12 mouse cellular contexts compared by ENCODE assay signal in genomic region chr12:26316261-26316660, GRCm38 (mm10).
DNase-seq lines count a peak whose midpoint lies in the region; ATAC-seq and TF ChIP-seq lines count a peak whose summit lies in the region.
"Had no signal": no experiment of that assay in that cellular context is flagged by ENCODE, and none has a peak within 500 bp of the region (broad histone marks: within the 10 kb centered on the region; RNA-seq: fewer than 3 reads in every experiment).

No protein-coding gene starts in this region.

- no peak for TF ChIP-seq CTCF in kidney, adult 2 months (conservative IDR thresholded peaks at IDR 0.05; ENCODE audit: insufficient read depth, insufficient read length, low read depth, low read length)

- no peaks in the 10 kb centered on the region for H3K27me3 ChIP-seq in kidney, adult 2 months (replicated peaks; ENCODE audit: control insufficient read depth, insufficient read depth, low read length)
- no peaks in the 10 kb centered on the region for H3K27me3 ChIP-seq in midbrain, embryonic 11.5 days (ENCODE audit: control insufficient read depth, insufficient read depth, low read length)
- no peaks in the 10 kb centered on the region for H3K27me3 ChIP-seq in hindbrain, embryonic 14.5 days (ENCODE audit: control insufficient read depth, insufficient read depth, low read length)
- H3K27me3 ChIP-seq: CH12.LX; liver, embryonic 15.5 days had no signal

- H3K4me1 ChIP-seq in kidney, adult 2 months (ENCODE audit: control insufficient read depth, insufficient read depth, low read length) = no peaks in the 10 kb centered on the region
- no peaks in the 10 kb centered on the region for H3K4me1 ChIP-seq in midbrain, embryonic 11.5 days (ENCODE audit: control insufficient read depth, insufficient read depth, low read length)
- no peaks in the 10 kb centered on the region for H3K4me1 ChIP-seq in hindbrain, embryonic 14.5 days (replicated peaks; ENCODE audit: control insufficient read depth, insufficient read depth, low read length)
- H3K4me1 ChIP-seq: liver, embryonic 15.5 days had no signal

- ATAC-seq in midbrain, embryonic 11.5 days (ENCODE audit: low FRiP score) = no peak
- no peak for ATAC-seq in hindbrain, embryonic 14.5 days (ENCODE audit: low FRiP score)

- H3K4me3 ChIP-seq in kidney, adult 2 months (ENCODE audit: insufficient read depth, low read depth, low read length) = no peak overlapping the region
- H3K4me3 ChIP-seq in midbrain, embryonic 11.5 days (ENCODE audit: low read depth, low read length) = no peak overlapping the region
- H3K4me3 ChIP-seq in hindbrain, embryonic 14.5 days (replicated peaks; ENCODE audit: low read length) = no peak overlapping the region
- H3K4me3 ChIP-seq: erythroblast, embryonic 14.5 days; liver, embryonic 15.5 days had no signal

- H3K9me3 ChIP-seq in midbrain, embryonic 11.5 days (ENCODE audit: control insufficient read depth, low read length) = no peaks in the 10 kb centered on the region
- no peaks in the 10 kb centered on the region for H3K9me3 ChIP-seq in hindbrain, embryonic 14.5 days (ENCODE audit: control insufficient read depth, low read length)
- H3K9me3 ChIP-seq: liver, embryonic 15.5 days had no signal

- WGBS in kidney, adult 2 months = 47% methylated on average over 3 of the region's 3 CpGs
- WGBS in midbrain, embryonic 11.5 days = 82% methylated on average over 3 of the region's 3 CpGs
- WGBS in hindbrain, embryonic 14.5 days = 80% methylated on average over 3 of the region's 3 CpGs

- no peak overlapping the region for H3K4me2 ChIP-seq in midbrain, embryonic 11.5 days
- no peak overlapping the region for H3K4me2 ChIP-seq in hindbrain, embryonic 14.5 days (replicated peaks)
- H3K4me2 ChIP-seq: liver, embryonic 15.5 days had no signal

- no peak for TF ChIP-seq POLR2A in kidney, adult 2 months (IDR thresholded peaks at IDR 0.05; ENCODE audit: low read depth, low read length)

- no peaks in the 10 kb centered on the region for H3K36me3 ChIP-seq in kidney, adult 2 months (ENCODE audit: control insufficient read depth, insufficient read depth, low read length)
- peaks cover 3% of the 10 kb centered on the region for H3K36me3 ChIP-seq in midbrain, embryonic 11.5 days (ENCODE audit: control insufficient read depth, insufficient read depth, low read length)
- peaks cover 70% of the 10 kb centered on the region for H3K36me3 ChIP-seq in hindbrain, embryonic 14.5 days (replicated peaks; ENCODE audit: control insufficient read depth, insufficient read depth)
- H3K36me3 ChIP-seq: liver, embryonic 15.5 days had no signal

- peak; percentile 14 for DNase-seq in kidney, adult 2 months
- DNase-seq in kidney, adult 18-20 months = no peak
- DNase-seq in adrenal gland, postnatal 14 days = peak; percentile 63
- peak; percentile 51 to 54 for DNase-seq in heart, adult 9 months (ENCODE audit: low spot score in 2 of 2)
- DNase-seq in lung, postnatal 4 days = peak; percentile 28 to 46
- no peak for DNase-seq in midbrain, embryonic 11.5 days (ENCODE audit: low spot score, missing footprints)
- DNase-seq in kidney, postnatal 14 days = no peak
- no peak for DNase-seq in hindbrain, embryonic 14.5 days (ENCODE audit: low spot score)
- DNase-seq: kidney, postnatal 36 days had no signal

- H3K27ac ChIP-seq in kidney, adult 2 months (ENCODE audit: insufficient read depth, low read depth, low read length) = no peak overlapping the region
- H3K27ac ChIP-seq in midbrain, embryonic 11.5 days (ENCODE audit: low read depth, low read length) = no peak overlapping the region
- no peak overlapping the region for H3K27ac ChIP-seq in hindbrain, embryonic 14.5 days
- H3K27ac ChIP-seq: liver, embryonic 15.5 days had no signal

- no peak overlapping the region for H3K9ac ChIP-seq in midbrain, embryonic 11.5 days (ENCODE audit: low read length)
- H3K9ac ChIP-seq in hindbrain, embryonic 14.5 days = no peak overlapping the region
- H3K9ac ChIP-seq: liver, embryonic 15.5 days had no signal

Comparison
In these comparisons a context has a peak if more than half of its experiments do, and no peak if none do; other contexts are left out.
1. DNase-seq: peak in kidney, adult 2 months (single experiment), adrenal gland, postnatal 14 days (single experiment), heart, adult 9 months (2 of 2) and lung, postnatal 4 days (2 of 2); none in kidney, adult 18-20 months (single experiment), midbrain, embryonic 11.5 days (single experiment), kidney, postnatal 14 days (single experiment) and hindbrain, embryonic 14.5 days (single experiment).